Mouse (Mus musculus) forebrain, postnatal 0 days (tissue): ENCODE results near the gene Col20a1. TPM values are rescaled to one million over a fixed set of nuclear protein-coding genes. Genes with fewer than 3 reads are reported as not detected.

Source experiments
- ATAC-seq: fragments of 200-750 bp; cut with Nextera tagmentation; 2 replicates; pipeline ENCODE4 v1.8.0; 2017; ENCODE audit warnings: mild to moderate bottlenecking, moderate library complexity
- DNase-seq: peaks from one replicate; pipeline ENCODE4 v3.0.0-alpha.2; 2015
- H3K27ac ChIP-seq: fragments of 300-500 bp; sonication (generic); 2 replicates; pipeline ENCODE4 v1.5.1; 2014; ENCODE audit warnings: low read depth, mild to moderate bottlenecking, antibody characterized with exemption, low read length, moderate library complexity, mixed read lengths
- H3K27me3 ChIP-seq: fragments of 300-500 bp; sonication (generic); 2 replicates; pipeline ENCODE4 v1.6.1; 2014; ENCODE audit warnings: mild to moderate bottlenecking, low read length, mixed read lengths; ENCODE audit not compliant: insufficient read depth
- H3K36me3 ChIP-seq: fragments of 300-500 bp; sonication (generic); 2 replicates; pipeline ENCODE4 v1.6.1; 2014; ENCODE audit warnings: mild to moderate bottlenecking, moderate library complexity; ENCODE audit not compliant: insufficient read depth
- H3K4me1 ChIP-seq: fragments of 300-500 bp; sonication (generic); 2 replicates; pipeline ENCODE4 v1.6.1; 2014; ENCODE audit warnings: antibody characterized with exemption; ENCODE audit not compliant: insufficient read depth
- H3K4me2 ChIP-seq: fragments of 300-500 bp; sonication (generic); 2 replicates; pipeline ENCODE4 v1.6.1; 2014; ENCODE audit warnings: low read depth, mild to moderate bottlenecking, moderate library complexity
- H3K4me3 ChIP-seq: fragments of 300-500 bp; sonication (generic); 2 replicates; pipeline ENCODE4 v1.5.1; 2014; ENCODE audit warnings: low read depth, low read length, mixed read lengths
- H3K9ac ChIP-seq: fragments of 300-500 bp; sonication (generic); 2 replicates; pipeline ENCODE4 v1.6.1; 2014; ENCODE audit warnings: mild to moderate bottlenecking
- H3K9me3 ChIP-seq: fragments of 300-500 bp; sonication (generic); 2 replicates; pipeline ENCODE4 v1.6.1; 2016; ENCODE audit warnings: low read length
- CTCF ChIP-seq: sonication (generic); IDR thresholded peaks from 2 replicates; pipeline ENCODE4 v1.5.1; 2016; ENCODE audit warnings: antibody characterized with exemption, control low read depth, low read depth
- WGBS: fragments of 180-500 bp; shearing (Covaris S2); extraction: QIAGEN DNeasy Blood & Tissue Kit; methylation state at CpG from one replicate; pipeline ENCODE4 v1.1.7; 2014; 5-methylcytosine and 5-hydroxymethylcytosine counted together
- polyA plus RNA-seq: library from polyadenylated mRNA; unstranded; fragments of >200 nt; fragmentation: Nextera tagmentation; extraction: Ambion mirVana; gene quantifications from 2 replicates; pipeline ENCODE4 v1.2.1, GENCODE M21; 2015
- total RNA-seq: library from RNA; depleted of rRNA; stranded (reverse); fragments of >200 nt; gene quantifications from 2 replicates; pipeline ENCODE4 v1.2.3, GENCODE M21; 2014

Col20a1 gene
- total and polyA plus RNA-seq, 2 experiments from 2014 or later: 0.17 to 0.29 TPM

- Histone ChIP-seq H3K27me3 (no peaks in the 10 kb centered on the region), H3K27ac (no peak overlapping the region), H3K9me3 (no peaks in the 10 kb centered on the region), H3K9ac (no peak overlapping the region), H3K4me2 (no peak overlapping the region), H3K4me3 (no peak overlapping the region), H3K36me3 (peaks cover 63% of the 10 kb centered on the region), H3K4me1 (no peaks in the 10 kb centered on the region)
- 94% methylated on average over 6 of the region's 6 CpGs for WGBS
- no peak for TF ChIP-seq CTCF
- ATAC-seq (no peak), DNase-seq (no peak)
Measured at GRCm38 (mm10) chr2:180981133-180981532, 5.2 kb upstream of the Col20a1 start.

- Histone ChIP-seq H3K4me3 (no peak overlapping the region), H3K4me1 (no peaks in the 10 kb centered on the region), H3K27ac (no peak overlapping the region), H3K36me3 (peaks cover 20% of the 10 kb centered on the region), H3K4me2 (no peak overlapping the region), H3K9ac (no peak overlapping the region), H3K9me3 (no peaks in the 10 kb centered on the region), H3K27me3 (no peaks in the 10 kb centered on the region)
- 98% methylated on average over 2 of the region's 2 CpGs for WGBS
- TF ChIP-seq CTCF: no peak
- ATAC-seq (no peak), DNase-seq (no peak)
Measured at GRCm38 (mm10) chr2:180985635-180986034, 700 bp upstream of the Col20a1 start.

DNA sequence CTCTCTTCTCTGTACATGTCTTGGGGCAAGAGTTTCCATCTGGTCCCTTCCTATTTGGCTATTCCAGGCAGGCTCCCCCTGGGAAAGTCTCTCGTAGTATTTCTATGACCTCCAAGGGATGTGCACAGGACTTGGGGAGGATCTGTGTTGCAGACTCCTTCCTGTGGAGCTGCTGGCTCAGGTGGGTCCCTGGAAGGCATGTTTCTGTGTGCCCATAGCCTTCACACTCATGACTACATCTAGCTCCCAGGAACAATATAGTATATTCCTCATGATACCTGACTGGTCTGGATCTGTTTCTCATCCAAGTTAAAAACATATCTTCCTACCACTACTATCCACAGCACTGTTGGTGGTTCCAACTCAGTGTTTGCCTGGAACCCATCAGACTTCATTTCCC lies 666 bp downstream of the Col20a1 start:
- no peak for TF ChIP-seq CTCF
- Histone ChIP-seq H3K9ac (no peak overlapping the region), H3K4me1 (no peaks in the 10 kb centered on the region), H3K27ac (no peak overlapping the region), H3K4me2 (no peak overlapping the region), H3K27me3 (no peaks in the 10 kb centered on the region), H3K9me3 (no peaks in the 10 kb centered on the region), H3K4me3 (no peak overlapping the region), H3K36me3 (peaks cover 9% of the 10 kb centered on the region)
- no peak for ATAC-seq
- WGBS: 80% methylated on average over 1 of the region's 1 CpGs
- DNase-seq: no peak

- Histone ChIP-seq H3K9ac (no peak overlapping the region), H3K4me3 (no peak overlapping the region), H3K4me1 (no peaks in the 10 kb centered on the region), H3K36me3 (0 out of 2 replicates have a peak, but pooled peaks cover 3% of the 10 kb centered on the region), H3K27me3 (no peaks in the 10 kb centered on the region), H3K9me3 (no peaks in the 10 kb centered on the region), H3K27ac (no peak overlapping the region), H3K4me2 (no peak overlapping the region)
- TF ChIP-seq CTCF: no peak
- ATAC-seq (0 out of 2 replicates have a peak, but pooled peaks have one; percentile 18), DNase-seq (no peak)
- WGBS: 62% methylated on average over 5 of the region's 5 CpGs
Measured at GRCm38 (mm10) chr2:180987432-180988030, 1.2 kb downstream of the Col20a1 start.

GRCm38 (mm10) chr2:180988347-180988913 lies 2.1 kb downstream of the Col20a1 start:
- no peak overlapping the region for H3K27ac ChIP-seq
- no peaks in the 10 kb centered on the region for H3K4me1 ChIP-seq
- H3K4me3 ChIP-seq: no peak overlapping the region
- H3K27me3 ChIP-seq: no peaks in the 10 kb centered on the region
- no peak overlapping the region for H3K9ac ChIP-seq
- 0 out of 2 replicates have a peak, but pooled peaks have one; percentile 8 for ATAC-seq
- H3K36me3 ChIP-seq: no peaks in the 10 kb centered on the region
- no peak; the same call in 1 of the 2 replicates for TF ChIP-seq CTCF
- no peak overlapping the region for H3K4me2 ChIP-seq
- no peaks in the 10 kb centered on the region for H3K9me3 ChIP-seq
- DNase-seq: no peak
- WGBS: 63% methylated on average over 3 of the region's 3 CpGs

- Histone ChIP-seq H3K4me1 (no peaks in the 10 kb centered on the region), H3K4me3 (no peak overlapping the region), H3K9me3 (no peaks in the 10 kb centered on the region), H3K27me3 (no peaks in the 10 kb centered on the region), H3K4me2 (no peak overlapping the region), H3K36me3 (no peaks in the 10 kb centered on the region), H3K27ac (no peak overlapping the region), H3K9ac (no peak overlapping the region)
- no peak for ATAC-seq
- DNase-seq: no peak
- no peak for TF ChIP-seq CTCF
- WGBS: 85% methylated on average over 1 of the region's 1 CpGs
Measured at GRCm38 (mm10) chr2:180988948-180989347, 2.6 kb downstream of the Col20a1 start.

GRCm38 (mm10) chr2:180990347-180990746 lies 4.0 kb downstream of the Col20a1 start:
- no peak overlapping the region for H3K4me2 ChIP-seq

More at GRCm38 (mm10) chr2:180990347-180990746, 4.0 kb downstream of the Col20a1 start:
- Histone ChIP-seq H3K9me3 (no peaks in the 10 kb centered on the region), H3K4me1 (no peaks in the 10 kb centered on the region), H3K27me3 (no peaks in the 10 kb centered on the region), H3K36me3 (no peaks in the 10 kb centered on the region), H3K27ac (no peak overlapping the region), H3K4me3 (no peak overlapping the region), H3K9ac (no peak overlapping the region)
- no peak for DNase-seq
- 45% methylated on average over 4 of the region's 4 CpGs for WGBS
- TF ChIP-seq CTCF: no peak
- peak; percentile 58 for ATAC-seq
